35 mouse cellular contexts compared by ENCODE assay signal in genomic region chr9:62618994-62619393, GRCm38 (mm10). TPM values are rescaled to one million over a fixed set of nuclear protein-coding genes. Genes with fewer than 3 reads are reported as not detected.
"Had no signal": no experiment of that assay in that cellular context is flagged by ENCODE, and none has a peak within 500 bp of the region (broad histone marks: within the 10 kb centered on the region; RNA-seq: fewer than 3 reads in every experiment).

No protein-coding gene starts in this region.

- DNase-seq: left cerebral cortex, postnatal 4 days; liver; liver, embryonic 13.5 days; liver, postnatal 0 days; lung, adult 18-20 months; lung, adult 2 months; lung, embryonic 14.5 days; lung, postnatal 10 days; lung, postnatal 14 days; lung, postnatal 36 days; lung, postnatal 4 days; midbrain, embryonic 14.5 days had no signal

- H3K4me2 ChIP-seq: limb, embryonic 12.5 days; limb, embryonic 13.5 days; limb, embryonic 15.5 days; liver, embryonic 11.5 days; liver, embryonic 12.5 days; liver, embryonic 13.5 days; liver, embryonic 15.5 days; lung, embryonic 14.5 days; lung, embryonic 15.5 days; midbrain, embryonic 12.5 days; midbrain, embryonic 13.5 days; midbrain, embryonic 15.5 days had no signal

- H3K9me3 ChIP-seq: limb, embryonic 10.5 days; limb, embryonic 12.5 days; limb, embryonic 13.5 days; limb, embryonic 15.5 days; liver, embryonic 12.5 days; liver, embryonic 13.5 days; liver, embryonic 15.5 days; lung, embryonic 15.5 days; megakaryocyte, embryonic 14.5 days; midbrain, embryonic 10.5 days; midbrain, embryonic 12.5 days; midbrain, embryonic 13.5 days; midbrain, embryonic 15.5 days had no signal

- H3K27ac ChIP-seq: left cerebral cortex, adult 2 months; limb, embryonic 10.5 days; limb, embryonic 12.5 days; limb, embryonic 13.5 days; limb, embryonic 15.5 days; liver, embryonic 12.5 days; liver, embryonic 13.5 days; liver, embryonic 14.5 days; liver, embryonic 15.5 days; lung, embryonic 15.5 days; macrophage; midbrain, embryonic 10.5 days; midbrain, embryonic 12.5 days; midbrain, embryonic 13.5 days; midbrain, embryonic 15.5 days had no signal

- H3K9ac ChIP-seq: limb, embryonic 12.5 days; limb, embryonic 13.5 days; limb, embryonic 15.5 days; liver, embryonic 12.5 days; liver, embryonic 13.5 days; liver, embryonic 14.5 days; liver, embryonic 15.5 days; liver, postnatal 0 days; lung, embryonic 14.5 days; lung, embryonic 15.5 days; midbrain, embryonic 12.5 days; midbrain, embryonic 13.5 days; midbrain, embryonic 15.5 days had no signal

- H3K36me3 ChIP-seq: limb, embryonic 10.5 days; limb, embryonic 12.5 days; limb, embryonic 13.5 days; limb, embryonic 15.5 days; liver, embryonic 12.5 days; liver, embryonic 13.5 days; liver, embryonic 15.5 days; lung, embryonic 15.5 days; midbrain, embryonic 10.5 days; midbrain, embryonic 12.5 days; midbrain, embryonic 13.5 days; midbrain, embryonic 15.5 days had no signal

- H3K27me3 ChIP-seq: limb, embryonic 12.5 days; limb, embryonic 13.5 days; limb, embryonic 15.5 days; liver, embryonic 12.5 days; liver, embryonic 13.5 days; liver, embryonic 15.5 days; lung, embryonic 15.5 days; midbrain, embryonic 12.5 days; midbrain, embryonic 13.5 days; midbrain, embryonic 15.5 days had no signal

- H3K4me1 ChIP-seq: liver, embryonic 12.5 days; liver, embryonic 13.5 days; liver, embryonic 15.5 days; lung, embryonic 15.5 days; midbrain, embryonic 15.5 days had no signal

- ATAC-seq: liver, embryonic 12.5 days; liver, postnatal 0 days; lung, postnatal 0 days; midbrain, embryonic 13.5 days; midbrain, embryonic 15.5 days; midbrain, embryonic 16.5 days had no signal

- H3K4me3 ChIP-seq: left cerebral cortex, adult 2 months; limb, embryonic 10.5 days; limb, embryonic 12.5 days; limb, embryonic 13.5 days; limb, embryonic 15.5 days; liver, embryonic 12.5 days; liver, embryonic 13.5 days; liver, embryonic 15.5 days; lung, embryonic 15.5 days; megakaryocyte, embryonic 14.5 days; midbrain, embryonic 10.5 days; midbrain, embryonic 12.5 days; midbrain, embryonic 13.5 days; midbrain, embryonic 15.5 days; myocyte had no signal

RNA-seq across cellular contexts. Expression of gene Itga11, which starts 58.6 kb away (rescaled TPM):
- total RNA-seq: megakaryocyte progenitor cell, adult 5-6 weeks; megakaryocyte, adult 5-6 weeks; megakaryocyte-erythroid progenitor cell, adult 5-6 weeks; monocyte, adult 5-6 weeks had no signal
- polyA plus RNA-seq: macrophage had no signal
